Mouse (Mus musculus): Measurements from ENCODE around the gene Rsl1d1.
"Not testable (repeated sequence)": the region's sequence is repeated elsewhere in the genome, so short reads cannot be mapped to it uniquely, and the experiment has no call there.

The Rsl1d1 gene

DNA sequence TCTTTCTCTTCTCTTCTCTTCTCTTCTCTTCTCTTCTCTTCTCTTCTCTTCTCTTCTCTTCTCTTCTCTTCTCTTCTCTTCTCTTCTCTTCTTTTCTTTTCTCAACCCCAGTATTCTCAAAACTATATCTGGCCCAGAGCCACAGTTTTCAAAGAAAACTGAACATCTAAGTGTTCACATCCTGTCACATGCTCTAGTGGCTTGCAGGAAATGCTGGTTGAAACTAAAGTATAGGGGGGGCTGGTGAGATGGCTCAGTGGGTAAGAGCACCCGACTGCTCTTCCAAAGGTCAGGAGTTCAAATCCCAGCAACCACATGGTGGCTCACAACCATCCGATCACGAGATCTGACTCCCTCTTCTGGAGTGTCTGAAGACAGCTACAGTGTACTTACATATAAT lies 45.4 kb downstream of the Rsl1d1 start:
- not testable (repeated sequence) for DNase-seq

GRCm38 (mm10) chr16:11154500-11154899 lies 48.6 kb downstream of the Rsl1d1 start:
- no peak for DNase-seq

GRCm38 (mm10) chr16:11143706-11144483 lies 59.2 kb downstream of the Rsl1d1 start:
- DNase-seq: peak; percentile 100

All from heart, adult 11 months (tissue).